Comparison of ENCODE assay signal across 17 mouse cellular contexts in genomic region chr11:90978234-90978633, GRCm38 (mm10).
"Had no signal": no experiment of that assay in that cellular context is flagged by ENCODE, and none has a peak within 500 bp of the region (broad histone marks: within the 10 kb centered on the region; RNA-seq: fewer than 3 reads in every experiment).

No protein-coding gene starts in this region.

- H3K27ac ChIP-seq: neural tube, embryonic 12.5 days; neural tube, embryonic 13.5 days; neural tube, embryonic 15.5 days; stomach, embryonic 15.5 days; stomach, postnatal 0 days had no signal

- DNase-seq: retina, postnatal 1 day; right cerebral cortex, adult 18-20 months; right cerebral cortex, postnatal 14 days; right cerebral cortex, postnatal 25 days; right cerebral cortex, postnatal 4 days; spleen, adult 18-20 months; thymus, adult 18-20 months; thymus, adult 2 months; thymus, postnatal 14 days; thymus, postnatal 25 days; thymus, postnatal 36 days; thymus, postnatal 4 days had no signal

- H3K4me3 ChIP-seq: neural tube, embryonic 12.5 days; neural tube, embryonic 13.5 days; neural tube, embryonic 15.5 days; stomach, embryonic 15.5 days had no signal

- H3K4me1 ChIP-seq: neural tube, embryonic 12.5 days; neural tube, embryonic 13.5 days; neural tube, embryonic 15.5 days; stomach, embryonic 15.5 days had no signal

- H3K9ac ChIP-seq: neural tube, embryonic 12.5 days; neural tube, embryonic 13.5 days; neural tube, embryonic 15.5 days; stomach, embryonic 15.5 days had no signal

- H3K27me3 ChIP-seq: neural tube, embryonic 12.5 days; neural tube, embryonic 13.5 days; neural tube, embryonic 15.5 days; stomach, embryonic 15.5 days had no signal

- H3K9me3 ChIP-seq: neural tube, embryonic 12.5 days; neural tube, embryonic 13.5 days; neural tube, embryonic 15.5 days; stomach, embryonic 15.5 days had no signal

- H3K36me3 ChIP-seq: neural tube, embryonic 12.5 days; neural tube, embryonic 13.5 days; neural tube, embryonic 15.5 days; stomach, embryonic 15.5 days had no signal

- H3K4me2 ChIP-seq: neural tube, embryonic 12.5 days; neural tube, embryonic 13.5 days; neural tube, embryonic 15.5 days; stomach, embryonic 15.5 days had no signal
